Mouse (Mus musculus) hematopoietic stem cell, adult 5-6 weeks (primary cell): ENCODE results near the gene Tas2r121. TPM values are rescaled to one million over a fixed set of nuclear protein-coding genes. Genes with fewer than 3 reads are reported as not detected.
"Not testable (repeated sequence)": the region's sequence is repeated elsewhere in the genome, so short reads cannot be mapped to it uniquely, and the experiment has no call there.

Source experiments
- ATAC-seq, 2 experiments: fragments of 125-278 bp in 1 of 2; replicated peaks in 1 of 2; 2 replicates each; pipeline ENCODE4 v1.8.0; 2016 to 2017; ENCODE audit warnings: inconsistent platforms in 2 of 2, mild to moderate bottlenecking in 2 of 2, moderate number of reproducible peaks in 2 of 2, low read depth in 1 of 2, moderate TSS enrichment in 1 of 2; ENCODE audit not compliant: low FRiP score in 2 of 2, poor library complexity in 2 of 2, severe bottlenecking in 2 of 2, insufficient read depth in 1 of 2, low TSS enrichment in 1 of 2
- total RNA-seq: library from RNA; stranded (forward); fragments of 172-1452, 232-1000 nt; gene quantifications from 2 replicates; pipeline ENCODE4 v1.2.3, GENCODE M21; 2017

The Tas2r121 gene
- not detected in 2 replicates for total RNA-seq

DNA sequence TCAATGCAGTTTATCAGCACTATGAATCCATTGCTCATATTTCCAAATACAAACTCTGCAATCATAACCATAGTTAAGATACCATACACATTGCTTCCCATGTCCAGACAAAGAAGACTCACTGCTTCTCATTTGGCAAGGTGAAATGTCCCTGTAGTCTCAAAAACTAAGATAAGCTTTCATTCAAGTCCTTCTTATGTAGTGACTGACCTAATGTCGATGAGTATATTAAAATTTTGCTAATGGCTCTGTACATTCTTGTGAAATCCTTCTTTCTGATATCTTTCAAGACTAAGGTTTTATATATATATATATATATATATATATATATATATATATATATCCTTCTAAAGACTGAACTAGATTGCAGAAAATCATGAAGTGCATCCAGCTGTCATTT is at the start of gene Tas2r121:
Tas2r121 (minus strand) TSS at position 101 of the 400 bp plus-strand sequence.
- ATAC-seq: no peak

GRCm38 (mm10) chr6:132750206-132750605 is 49.4 kb upstream of the Tas2r121 start:
- ATAC-seq: no peak

DNA sequence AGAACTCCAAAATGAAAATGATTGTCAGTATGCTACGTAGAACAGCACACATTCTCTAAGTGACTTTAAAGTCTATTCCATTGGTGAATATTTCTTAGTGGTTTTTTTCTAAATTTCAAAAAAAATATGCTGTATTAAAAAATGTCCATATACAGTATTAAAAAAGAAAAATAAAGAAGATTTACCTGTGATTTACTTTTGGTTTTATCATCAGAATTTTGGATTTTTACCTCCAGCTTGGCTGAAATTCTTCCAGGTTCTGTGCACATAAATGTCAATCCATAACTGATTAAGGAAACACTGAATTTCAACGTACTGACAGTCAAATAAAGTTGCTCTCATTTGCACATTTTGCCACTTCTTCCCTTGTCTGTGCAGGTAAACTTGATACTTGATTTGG is 37.1 kb upstream of the Tas2r121 start, which contains the start of gene Tas2r115:
Tas2r115 (minus strand) TSS at position 101 of the 400 bp plus-strand sequence.
- no peak for ATAC-seq

DNA sequence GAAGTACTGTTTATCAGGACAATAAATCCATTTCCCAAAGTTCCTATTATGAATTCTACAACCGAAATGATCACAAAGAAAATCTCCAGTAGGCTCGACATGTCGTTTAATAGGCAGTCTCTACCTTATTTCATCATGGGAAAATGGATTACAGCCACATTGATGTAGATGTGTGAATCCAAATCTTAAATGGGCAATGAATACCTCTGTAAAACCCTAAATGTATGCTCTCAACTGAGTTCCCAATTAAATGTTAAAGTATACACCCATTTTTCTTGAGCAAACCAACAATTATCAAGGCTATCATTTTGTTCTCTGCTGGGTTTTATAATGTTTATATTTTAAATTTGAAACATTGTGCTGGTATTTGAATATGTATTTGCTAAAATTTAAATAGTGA is 11.0 kb upstream of the Tas2r121 start, which contains the start of gene Tas2r122:
Tas2r122 (minus strand) TSS at position 101 of the 400 bp plus-strand sequence.
- ATAC-seq: no peak

GRCm38 (mm10) chr6:132691596-132691995 is 9.2 kb downstream of the Tas2r121 start:
- not testable (repeated sequence) for ATAC-seq

DNA sequence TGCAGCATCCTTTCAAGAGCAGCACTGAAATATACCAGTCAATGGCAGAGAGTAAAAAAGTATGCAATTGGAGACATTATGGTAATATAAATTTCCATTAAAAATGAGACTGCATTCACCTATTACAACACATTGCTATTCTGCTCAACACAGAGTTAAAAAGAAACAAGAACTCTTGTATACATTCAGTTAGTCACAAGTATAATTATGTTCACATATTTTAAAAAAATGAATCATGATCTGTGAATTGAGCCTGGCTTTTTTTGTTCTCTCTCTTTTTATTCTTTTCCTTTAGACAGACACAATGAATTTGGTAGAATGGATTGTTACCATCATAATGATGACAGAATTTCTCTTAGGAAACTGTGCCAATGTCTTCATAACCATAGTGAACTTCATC is 44.2 kb downstream of the Tas2r121 start, which contains the start of gene Tas2r120:
Tas2r120 (plus strand) TSS at position 301 of the 400 bp plus-strand sequence.
- no peak for ATAC-seq

- ATAC-seq: no peak
Observed at GRCm38 (mm10) chr6:132651426-132651825, 49.4 kb downstream of the Tas2r121 start, which contains the start of gene A630073D07Rik. Gene A630073D07Rik, minus strand, starts transcription at chr6:132651526.

Other genes with a start within 250 kb of the Tas2r121 start
- gene Prh1, start 131.2 kb downstream of the Tas2r121 start, total RNA-seq: not detected in 2 replicates
- not detected in 2 replicates for gene Prp2, start 105.1 kb downstream of the Tas2r121 start, total RNA-seq
- not detected in 2 replicates for gene A630073D07Rik, start 49.5 kb downstream of the Tas2r121 start, total RNA-seq
- gene Tas2r120, start 44.1 kb downstream of the Tas2r121 start, total RNA-seq: not detected in 2 replicates
- gene Tas2r122, start 10.9 kb upstream of the Tas2r121 start, total RNA-seq: not detected in 2 replicates
- gene Tas2r115, start 37.0 kb upstream of the Tas2r121 start, total RNA-seq: not detected in 2 replicates
- not detected in 2 replicates for gene Tas2r124, start 53.7 kb upstream of the Tas2r121 start, total RNA-seq
- gene Tas2r102, start 61.1 kb upstream of the Tas2r121 start, total RNA-seq: not detected in 2 replicates
- not detected in 2 replicates for gene Tas2r136, start 77.2 kb upstream of the Tas2r121 start, total RNA-seq
- gene Tas2r117, start 101.8 kb upstream of the Tas2r121 start, total RNA-seq: not detected in 2 replicates
- not detected in 2 replicates for gene Tas2r123, start 146.1 kb upstream of the Tas2r121 start, total RNA-seq
- not detected in 2 replicates for gene Tas2r116, start 154.4 kb upstream of the Tas2r121 start, total RNA-seq
- gene Tas2r110, start 167.0 kb upstream of the Tas2r121 start, total RNA-seq: not detected in 2 replicates
- gene Tas2r113, start 192.0 kb upstream of the Tas2r121 start, total RNA-seq: not detected in 2 replicates
- not detected in 2 replicates for gene Tas2r125, start 208.6 kb upstream of the Tas2r121 start, total RNA-seq